Mouse (Mus musculus): ENCODE data around the gene Cd27. TPM values are rescaled to one million over a fixed set of nuclear protein-coding genes. Genes with fewer than 3 reads are reported as not detected.

Cd27 gene
- total RNA-seq, 1 experiment from 2014 or later, result 196 TPM

GRCm38 (mm10) chr6:125225518-125226115 lies 11.2 kb downstream of the Cd27 start:
- no peak for ATAC-seq (replicated peaks in 1 of 2; ENCODE audit: insufficient read depth in 1 of 2, low FRiP score in 2 of 2, low TSS enrichment in 1 of 2, low read depth in 1 of 2, poor library complexity in 2 of 2, severe bottlenecking in 2 of 2)

- ATAC-seq (replicated peaks in 1 of 2; ENCODE audit: insufficient read depth in 1 of 2, low FRiP score in 2 of 2, low TSS enrichment in 1 of 2, low read depth in 1 of 2, poor library complexity in 2 of 2, severe bottlenecking in 2 of 2), result no peak
These were observed 14.2 kb downstream of the Cd27 start for GRCm38 (mm10) chr6:125222577-125222976.

GRCm38 (mm10) chr6:125222146-125222545 lies 14.7 kb downstream of the Cd27 start:
- peak; percentile 65 to 66 for ATAC-seq (replicated peaks in 1 of 2; ENCODE audit: insufficient read depth in 1 of 2, low FRiP score in 2 of 2, low TSS enrichment in 1 of 2, low read depth in 1 of 2, poor library complexity in 2 of 2, severe bottlenecking in 2 of 2)

- no peak for ATAC-seq (replicated peaks in 1 of 2; ENCODE audit: insufficient read depth in 1 of 2, low FRiP score in 2 of 2, low TSS enrichment in 1 of 2, low read depth in 1 of 2, poor library complexity in 2 of 2, severe bottlenecking in 2 of 2)
These were observed 15.6 kb downstream of the Cd27 start for GRCm38 (mm10) chr6:125221115-125221745.

GRCm38 (mm10) chr6:125218963-125219362 lies 17.8 kb downstream of the Cd27 start:
- ATAC-seq (replicated peaks in 1 of 2; ENCODE audit: insufficient read depth in 1 of 2, low FRiP score in 2 of 2, low TSS enrichment in 1 of 2, low read depth in 1 of 2, poor library complexity in 2 of 2, severe bottlenecking in 2 of 2), result peak; percentile 14 to 24; a peak in 1 of 4 replicates

- ATAC-seq (replicated peaks in 1 of 2; ENCODE audit: insufficient read depth in 1 of 2, low FRiP score in 2 of 2, low TSS enrichment in 1 of 2, low read depth in 1 of 2, poor library complexity in 2 of 2, severe bottlenecking in 2 of 2), result no peak
These were observed 18.9 kb downstream of the Cd27 start for GRCm38 (mm10) chr6:125217899-125218298.

GRCm38 (mm10) chr6:125216898-125217297 lies 19.9 kb downstream of the Cd27 start:
- no peak for ATAC-seq (replicated peaks in 1 of 2; ENCODE audit: insufficient read depth in 1 of 2, low FRiP score in 2 of 2, low TSS enrichment in 1 of 2, low read depth in 1 of 2, poor library complexity in 2 of 2, severe bottlenecking in 2 of 2)

GRCm38 (mm10) chr6:125215148-125215954 lies 21.5 kb downstream of the Cd27 start, which contains the start of gene Vamp1:
TSS of gene Vamp1 (plus strand) at chr6:125215551.
- peak; percentile 87 to 92 for ATAC-seq (replicated peaks in 1 of 2; ENCODE audit: insufficient read depth in 1 of 2, low FRiP score in 2 of 2, low TSS enrichment in 1 of 2, low read depth in 1 of 2, poor library complexity in 2 of 2, severe bottlenecking in 2 of 2)

GRCm38 (mm10) chr6:125213715-125214114 lies 23.1 kb downstream of the Cd27 start:
- ATAC-seq (replicated peaks in 1 of 2; ENCODE audit: insufficient read depth in 1 of 2, low FRiP score in 2 of 2, low TSS enrichment in 1 of 2, low read depth in 1 of 2, poor library complexity in 2 of 2, severe bottlenecking in 2 of 2), result no peak

- ATAC-seq (replicated peaks in 1 of 2; ENCODE audit: insufficient read depth in 1 of 2, low FRiP score in 2 of 2, low TSS enrichment in 1 of 2, low read depth in 1 of 2, poor library complexity in 2 of 2, severe bottlenecking in 2 of 2), result no peak
These were observed 23.7 kb downstream of the Cd27 start for GRCm38 (mm10) chr6:125213129-125213528.

- no peak for ATAC-seq (replicated peaks in 1 of 2; ENCODE audit: insufficient read depth in 1 of 2, low FRiP score in 2 of 2, low TSS enrichment in 1 of 2, low read depth in 1 of 2, poor library complexity in 2 of 2, severe bottlenecking in 2 of 2)
These were observed 24.2 kb downstream of the Cd27 start for GRCm38 (mm10) chr6:125212621-125213020.

- no peak for ATAC-seq (replicated peaks in 1 of 2; ENCODE audit: insufficient read depth in 1 of 2, low FRiP score in 2 of 2, low TSS enrichment in 1 of 2, low read depth in 1 of 2, poor library complexity in 2 of 2, severe bottlenecking in 2 of 2)
These were observed 26.4 kb downstream of the Cd27 start for GRCm38 (mm10) chr6:125210436-125210835.

GRCm38 (mm10) chr6:125197166-125197565 lies 39.6 kb downstream of the Cd27 start:
- ATAC-seq (replicated peaks in 1 of 2; ENCODE audit: insufficient read depth in 1 of 2, low FRiP score in 2 of 2, low TSS enrichment in 1 of 2, low read depth in 1 of 2, poor library complexity in 2 of 2, severe bottlenecking in 2 of 2), result no peak

GRCm38 (mm10) chr6:125196301-125196700 lies 40.5 kb downstream of the Cd27 start:
- no peak for ATAC-seq (replicated peaks in 1 of 2; ENCODE audit: insufficient read depth in 1 of 2, low FRiP score in 2 of 2, low TSS enrichment in 1 of 2, low read depth in 1 of 2, poor library complexity in 2 of 2, severe bottlenecking in 2 of 2)

GRCm38 (mm10) chr6:125195541-125196075 lies 41.2 kb downstream of the Cd27 start:
- ATAC-seq (replicated peaks in 1 of 2; ENCODE audit: insufficient read depth in 1 of 2, low FRiP score in 2 of 2, low TSS enrichment in 1 of 2, low read depth in 1 of 2, poor library complexity in 2 of 2, severe bottlenecking in 2 of 2), result no peak

GRCm38 (mm10) chr6:125193390-125193789 lies 43.4 kb downstream of the Cd27 start:
- no peak for ATAC-seq (replicated peaks in 1 of 2; ENCODE audit: insufficient read depth in 1 of 2, low FRiP score in 2 of 2, low TSS enrichment in 1 of 2, low read depth in 1 of 2, poor library complexity in 2 of 2, severe bottlenecking in 2 of 2)

- ATAC-seq (replicated peaks in 1 of 2; ENCODE audit: insufficient read depth in 1 of 2, low FRiP score in 2 of 2, low TSS enrichment in 1 of 2, low read depth in 1 of 2, poor library complexity in 2 of 2, severe bottlenecking in 2 of 2), result no peak
These were observed 44.0 kb downstream of the Cd27 start for GRCm38 (mm10) chr6:125192841-125193240.

All from hematopoietic stem cell, adult 5-6 weeks (primary cell).